Mouse (Mus musculus) right cerebral cortex, postnatal 14 days (tissue): ENCODE measurements around the gene Tppp3.

Source experiments
- DNase-seq: peaks from one replicate; pipeline ENCODE4 v3.0.0; 2022

The Tppp3 gene

GRCm38 (mm10) chr8:105466246-105466645, 5.1 kb downstream of the Tppp3 start:
- no peak for DNase-seq

GRCm38 (mm10) chr8:105464595-105464994, 6.7 kb downstream of the Tppp3 start:
- no peak for DNase-seq

GRCm38 (mm10) chr8:105461085-105461803, 10.1 kb downstream of the Tppp3 start:
- DNase-seq, result no peak

GRCm38 (mm10) chr8:105455218-105455617, 16.1 kb downstream of the Tppp3 start:
- DNase-seq, result no peak

- no peak for DNase-seq
These were observed 17.2 kb downstream of the Tppp3 start for GRCm38 (mm10) chr8:105454088-105454487.

GRCm38 (mm10) chr8:105453296-105453695, 18.0 kb downstream of the Tppp3 start:
- DNase-seq, result no peak

- no peak for DNase-seq
These were observed 19.3 kb downstream of the Tppp3 start for GRCm38 (mm10) chr8:105451903-105452603.

GRCm38 (mm10) chr8:105450977-105451376, 20.3 kb downstream of the Tppp3 start:
- DNase-seq, result no peak

GRCm38 (mm10) chr8:105448596-105448995, 22.7 kb downstream of the Tppp3 start:
- DNase-seq, result no peak

GRCm38 (mm10) chr8:105448188-105448587, 23.1 kb downstream of the Tppp3 start:
- no peak for DNase-seq

GRCm38 (mm10) chr8:105446127-105446552, 25.2 kb downstream of the Tppp3 start:
- DNase-seq, result no peak

GRCm38 (mm10) chr8:105445296-105446126, 25.8 kb downstream of the Tppp3 start:
- no peak for DNase-seq

- no peak for DNase-seq
These were observed 28.7 kb downstream of the Tppp3 start for GRCm38 (mm10) chr8:105442661-105443060.

- DNase-seq, result peak; percentile 51
These were observed 29.9 kb downstream of the Tppp3 start for GRCm38 (mm10) chr8:105441433-105441832.

- DNase-seq, result peak; percentile 35
These were observed 32.5 kb downstream of the Tppp3 start for GRCm38 (mm10) chr8:105438865-105439264.

- no peak for DNase-seq
These were observed 34.1 kb downstream of the Tppp3 start for GRCm38 (mm10) chr8:105437078-105437748.

GRCm38 (mm10) chr8:105436218-105436617, 35.1 kb downstream of the Tppp3 start:
- DNase-seq, result no peak

GRCm38 (mm10) chr8:105434136-105434535, 37.2 kb downstream of the Tppp3 start:
- no peak for DNase-seq

- no peak for DNase-seq
These were observed 37.8 kb downstream of the Tppp3 start for GRCm38 (mm10) chr8:105433511-105433910.

GRCm38 (mm10) chr8:105433021-105433420, 38.3 kb downstream of the Tppp3 start:
- DNase-seq, result no peak

GRCm38 (mm10) chr8:105431743-105432515, 39.4 kb downstream of the Tppp3 start:
- DNase-seq, result no peak

GRCm38 (mm10) chr8:105426878-105427277, 44.4 kb downstream of the Tppp3 start:
- DNase-seq, result no peak
